Mouse (Mus musculus) bone marrow, adult 2 months (tissue): ENCODE data around the gene Fgfr2.

Experiments
- CTCF ChIP-seq: fragments of 200-500 bp; IDR thresholded peaks from 2 replicates; pipeline ENCODE4 v1.5.1; 2011; ENCODE audit warnings: low read length, control low read depth; ENCODE audit not compliant: control insufficient read depth, insufficient read depth
- POLR2A ChIP-seq: fragments of 200-500 bp; IDR thresholded peaks from 2 replicates; pipeline ENCODE4 v1.6.1; 2011; ENCODE audit warnings: low read depth, mild to moderate bottlenecking, control low read depth, low read length, borderline replicate concordance; ENCODE audit not compliant: control insufficient read depth

DNA sequence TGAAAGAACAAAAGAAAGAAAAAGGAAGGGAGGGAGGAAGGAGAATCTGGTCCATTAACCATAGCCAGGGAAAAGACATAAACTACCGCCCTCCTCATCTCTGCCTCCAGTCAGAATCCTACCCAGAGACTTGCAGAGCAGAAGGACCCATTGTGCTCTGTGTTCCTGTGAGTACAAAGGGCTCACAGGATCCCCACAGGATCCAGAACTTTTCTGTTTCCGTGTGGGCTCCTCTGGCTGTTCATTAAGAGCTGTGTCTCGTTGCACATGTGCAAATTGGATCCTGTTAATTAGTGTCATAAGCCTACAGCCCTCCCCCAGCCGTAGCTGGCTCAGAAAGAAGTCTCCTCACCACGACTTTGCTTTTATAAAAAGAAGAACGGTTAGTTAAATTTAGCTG is 2390.2 kb downstream of the Fgfr2 start:
- TF ChIP-seq POLR2A (no peak), CTCF (no peak)
